In the genomic region with DNA sequence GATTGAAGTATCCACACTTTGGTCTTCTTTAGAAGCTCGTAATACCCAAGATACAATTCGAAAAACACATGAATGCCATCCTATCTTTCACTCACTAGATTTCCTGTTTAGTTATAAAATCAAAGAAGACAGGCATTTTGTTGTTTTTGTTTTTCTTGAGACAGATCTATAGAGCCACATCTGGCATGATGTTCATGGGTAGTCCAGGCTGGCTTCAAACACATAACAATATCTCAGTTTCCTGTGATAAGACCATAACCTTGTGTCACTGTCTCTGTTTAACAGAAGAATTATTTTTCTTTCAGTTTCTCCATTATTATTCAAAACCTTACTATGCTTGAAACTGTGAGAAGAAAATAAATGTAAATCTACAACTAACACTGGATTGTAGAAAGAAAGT, we compare ENCODE assay signal across 27 mouse cellular contexts.
DNase-seq lines count a peak whose midpoint lies in the region; ATAC-seq lines count a peak whose summit lies in the region.
"Had no signal": no experiment of that assay in that cellular context is flagged by ENCODE, and none has a peak within 500 bp of the region (broad histone marks: within the 10 kb centered on the region; RNA-seq: fewer than 3 reads in every experiment).

No protein-coding gene starts in this region.

- ATAC-seq in activated CD4-positive, CD25-positive, alpha-beta regulatory T cell, adult 4 months, result peak; percentile 52
- peak; percentile 59 for ATAC-seq in inflammation-experienced regulatory T-cells, adult 6 months
- no peak for ATAC-seq in heart, embryonic 11.5 days (replicated peaks; ENCODE audit: insufficient number of reproducible peaks, low FRiP score, low TSS enrichment)
- ATAC-seq: forebrain, embryonic 14.5 days; forebrain, embryonic 16.5 days; Patski had no signal

- no peaks in the 10 kb centered on the region for H3K36me3 ChIP-seq in heart, embryonic 11.5 days (ENCODE audit: control insufficient read depth, insufficient read depth, low read length)
- H3K36me3 ChIP-seq: embryonic facial prominence, embryonic 13.5 days; embryonic facial prominence, embryonic 15.5 days; forebrain, embryonic 10.5 days; forebrain, embryonic 12.5 days; G1E had no signal

- H3K4me2 ChIP-seq in heart, embryonic 11.5 days, result no peak overlapping the region
- H3K4me2 ChIP-seq: embryonic facial prominence, embryonic 13.5 days; embryonic facial prominence, embryonic 15.5 days; forebrain, embryonic 12.5 days had no signal

- H3K4me1 ChIP-seq in heart, embryonic 11.5 days (ENCODE audit: control insufficient read depth, insufficient read depth, low read length), result 0 out of 2 replicates have a peak, but pooled peaks cover 3% of the 10 kb centered on the region
- H3K4me1 ChIP-seq: embryonic facial prominence, embryonic 13.5 days; embryonic facial prominence, embryonic 15.5 days; forebrain, embryonic 10.5 days; forebrain, embryonic 12.5 days had no signal

- no peak overlapping the region for H3K27ac ChIP-seq in heart, embryonic 11.5 days (ENCODE audit: low read depth, low read length)
- H3K27ac ChIP-seq: embryonic facial prominence, embryonic 13.5 days; embryonic facial prominence, embryonic 15.5 days; forebrain, embryonic 10.5 days; forebrain, embryonic 12.5 days had no signal

- DNase-seq in CD4-positive, CD25-positive, alpha-beta regulatory T cell, adult 2 months (ENCODE audit: low read depth, low spot score), result peak; percentile 42
- no peak for DNase-seq in spleen, adult 12 weeks (ENCODE audit: low spot score)
- no peak for DNase-seq in ovary, adult 18-20 months (ENCODE audit: low spot score)
- no peak for DNase-seq in gastrocnemius, adult 8-10 months (ENCODE audit: low spot score in 2 of 2)
- DNase-seq: adrenal gland, adult 2 months; adrenal gland, postnatal 10 days; adrenal gland, postnatal 25 days; cerebellum, adult 11 months; cerebellum, adult 18-20 months; cerebellum, adult 8-10 months; cerebellum, adult 9-11 months; cerebellum, postnatal 14 days; cerebellum, postnatal 36 days; embryo, embryonic 11 days had no signal

- H3K9ac ChIP-seq in heart, embryonic 11.5 days (ENCODE audit: low read depth, low read length), result no peak overlapping the region
- H3K9ac ChIP-seq: embryonic facial prominence, embryonic 13.5 days; embryonic facial prominence, embryonic 15.5 days; forebrain, embryonic 12.5 days had no signal

- H3K27me3 ChIP-seq in heart, embryonic 11.5 days (ENCODE audit: control insufficient read depth, insufficient read depth, low read length), result no peaks in the 10 kb centered on the region
- H3K27me3 ChIP-seq: CH12.LX; embryonic facial prominence, embryonic 13.5 days; embryonic facial prominence, embryonic 15.5 days; forebrain, embryonic 12.5 days had no signal

- no peak overlapping the region for H3K4me3 ChIP-seq in heart, embryonic 11.5 days (ENCODE audit: low read depth, low read length)
- H3K4me3 ChIP-seq: embryonic facial prominence, embryonic 13.5 days; embryonic facial prominence, embryonic 15.5 days; erythroblast, embryonic 14.5 days; forebrain, embryonic 10.5 days; forebrain, embryonic 12.5 days had no signal

- H3K9me3 ChIP-seq in heart, embryonic 11.5 days (replicated peaks; ENCODE audit: control insufficient read depth, low read length), result no peaks in the 10 kb centered on the region
- H3K9me3 ChIP-seq: embryonic facial prominence, embryonic 13.5 days; embryonic facial prominence, embryonic 15.5 days; forebrain, embryonic 10.5 days; forebrain, embryonic 12.5 days; G1E had no signal

- 73% methylated on average over 2 of the region's 2 CpGs for WGBS in heart, embryonic 11.5 days (ENCODE audit: insufficient replicate concordance)
